Mouse (Mus musculus): Measurements from ENCODE around the gene Fcer2a. TPM values are rescaled to one million over a fixed set of nuclear protein-coding genes. Genes with fewer than 3 reads are reported as not detected.
A peak's percentile ranks its signal among the peaks of the same experiment; 100 is the strongest.

Fcer2a gene
- polyA plus RNA-seq, 1 experiment from 2014 or later: not detected

DNA sequence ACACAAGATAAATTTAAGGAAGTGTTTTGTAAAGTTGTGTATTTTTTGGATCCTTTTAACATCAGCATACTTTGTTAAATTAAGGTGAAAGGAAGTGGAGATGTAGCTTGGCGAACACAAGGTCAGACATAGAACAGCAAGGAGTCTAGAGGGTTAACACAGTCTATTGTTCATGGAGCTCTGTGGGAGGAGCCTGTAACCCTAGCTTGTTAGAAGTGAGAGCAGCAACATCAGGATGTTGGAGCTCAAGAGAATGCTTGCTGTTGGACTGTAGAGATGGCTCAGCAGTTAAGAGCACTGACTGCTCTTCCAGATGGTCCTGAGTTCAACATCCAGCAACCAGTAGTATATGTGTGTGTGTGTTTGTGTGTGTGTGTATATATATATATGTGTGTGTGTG lies 45.0 kb downstream of the Fcer2a start:
- 37% methylated on average over 1 of the region's 1 CpGs for WGBS
- no peak overlapping the region for H3K4me3 ChIP-seq (ENCODE audit: low read depth, low read length)
- H3K4me2 ChIP-seq (replicated peaks; ENCODE audit: low read depth, low read length): no peak overlapping the region
- H3K27me3 ChIP-seq (ENCODE audit: control insufficient read depth, insufficient read depth, low read length): no peaks in the 10 kb centered on the region
- no peak overlapping the region for H3K27ac ChIP-seq (ENCODE audit: low read length)
- H3K4me1 ChIP-seq (ENCODE audit: control insufficient read depth, insufficient read depth, low read length): no peaks in the 10 kb centered on the region
- ATAC-seq (ENCODE audit: insufficient number of reproducible peaks, insufficient read depth, low FRiP score, low read depth): no peak
- H3K9ac ChIP-seq (replicated peaks; ENCODE audit: low read depth, low read length): no peak overlapping the region
- no peaks in the 10 kb centered on the region for H3K9me3 ChIP-seq (ENCODE audit: control insufficient read depth, low read depth, low read length)
- no peaks in the 10 kb centered on the region for H3K36me3 ChIP-seq (ENCODE audit: control insufficient read depth, insufficient read depth, low read length)

DNA sequence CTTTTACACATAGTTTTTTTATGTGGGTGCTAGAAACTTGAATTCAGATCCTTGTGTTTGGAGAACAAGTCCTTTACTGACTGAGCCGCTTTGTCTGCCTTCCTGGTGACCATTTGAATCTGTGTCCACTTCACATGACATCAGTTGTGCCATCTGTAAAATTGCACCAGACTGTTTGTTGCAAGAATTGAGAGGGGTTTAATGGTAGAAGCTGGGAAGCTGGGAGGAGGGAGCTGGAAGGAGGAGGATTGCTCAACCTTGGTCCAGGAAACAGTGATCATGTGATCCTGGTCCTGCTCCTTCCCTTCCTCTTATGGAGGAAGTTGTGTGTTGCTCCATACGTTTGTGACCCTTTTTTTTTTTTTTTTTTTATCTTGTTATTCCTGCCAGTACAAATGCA lies 45.7 kb downstream of the Fcer2a start:
- Histone ChIP-seq H3K4me3 (ENCODE audit: low read depth, low read length) (no peak overlapping the region), H3K9ac (replicated peaks; ENCODE audit: low read depth, low read length) (no peak overlapping the region), H3K4me1 (ENCODE audit: control insufficient read depth, insufficient read depth, low read length) (no peaks in the 10 kb centered on the region), H3K36me3 (ENCODE audit: control insufficient read depth, insufficient read depth, low read length) (no peaks in the 10 kb centered on the region), H3K27me3 (ENCODE audit: control insufficient read depth, insufficient read depth, low read length) (no peaks in the 10 kb centered on the region), H3K4me2 (replicated peaks; ENCODE audit: low read depth, low read length) (no peak overlapping the region), H3K27ac (ENCODE audit: low read length) (no peak overlapping the region), H3K9me3 (ENCODE audit: control insufficient read depth, low read depth, low read length) (no peaks in the 10 kb centered on the region)
- ATAC-seq (ENCODE audit: insufficient number of reproducible peaks, insufficient read depth, low FRiP score, low read depth): no peak
- 81% methylated on average over 2 of the region's 2 CpGs for WGBS

- no peaks in the 10 kb centered on the region for H3K36me3 ChIP-seq (ENCODE audit: control insufficient read depth, insufficient read depth, low read length)
- H3K4me2 ChIP-seq (replicated peaks; ENCODE audit: low read depth, low read length): no peak overlapping the region
- H3K4me3 ChIP-seq (ENCODE audit: low read depth, low read length): no peak overlapping the region
- no peak overlapping the region for H3K27ac ChIP-seq (ENCODE audit: low read length)
- H3K4me1 ChIP-seq (ENCODE audit: control insufficient read depth, insufficient read depth, low read length): no peaks in the 10 kb centered on the region
- no peak for ATAC-seq (ENCODE audit: insufficient number of reproducible peaks, insufficient read depth, low FRiP score, low read depth)
- no peaks in the 10 kb centered on the region for H3K27me3 ChIP-seq (ENCODE audit: control insufficient read depth, insufficient read depth, low read length)
- no peak overlapping the region for H3K9ac ChIP-seq (replicated peaks; ENCODE audit: low read depth, low read length)
- no peaks in the 10 kb centered on the region for H3K9me3 ChIP-seq (ENCODE audit: control insufficient read depth, low read depth, low read length)
- 68% methylated on average over 4 of the region's 4 CpGs for WGBS
Observed at GRCm38 (mm10) chr8:3647561-3647960, 46.4 kb downstream of the Fcer2a start.

DNA sequence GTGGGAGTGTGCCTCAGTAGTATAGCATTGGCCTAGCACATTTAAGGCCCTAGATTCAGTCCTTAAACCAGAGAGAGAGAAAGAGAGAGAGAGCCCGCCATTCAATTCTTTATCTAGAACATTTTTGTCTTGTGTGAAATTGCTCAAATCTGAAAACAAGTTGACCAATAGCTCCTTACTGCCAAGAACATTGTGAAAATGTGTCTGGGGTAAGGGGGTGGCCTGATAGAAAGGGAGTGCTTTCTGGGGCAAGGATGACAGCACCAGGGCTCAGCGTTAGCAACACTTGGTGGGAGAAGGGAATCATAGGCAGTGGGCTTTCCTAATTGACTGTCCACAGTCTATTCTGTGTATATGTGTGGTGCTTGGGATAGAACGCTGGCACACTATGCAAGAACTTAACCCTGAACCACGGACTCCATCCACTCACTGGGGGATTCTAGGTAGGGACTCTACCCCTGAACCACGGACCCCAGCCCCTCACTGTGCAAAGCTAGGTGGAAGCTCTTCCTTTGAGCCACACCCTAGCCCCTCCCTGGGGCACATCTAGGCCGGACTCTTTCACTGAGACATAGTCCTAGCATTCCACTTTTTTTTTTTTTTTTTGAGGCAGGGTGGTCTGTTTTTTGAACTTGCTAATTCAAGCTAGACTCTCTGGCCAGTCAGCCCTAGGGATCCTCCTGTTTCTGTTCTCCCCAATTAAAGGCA lies 47.0 kb downstream of the Fcer2a start:
- H3K9me3 ChIP-seq (ENCODE audit: control insufficient read depth, low read depth, low read length): no peaks in the 10 kb centered on the region
- H3K9ac ChIP-seq (replicated peaks; ENCODE audit: low read depth, low read length): no peak overlapping the region
- H3K4me2 ChIP-seq (replicated peaks; ENCODE audit: low read depth, low read length): no peak overlapping the region
- H3K36me3 ChIP-seq (ENCODE audit: control insufficient read depth, insufficient read depth, low read length): no peaks in the 10 kb centered on the region
- ATAC-seq (ENCODE audit: insufficient number of reproducible peaks, insufficient read depth, low FRiP score, low read depth): no peak
- H3K27me3 ChIP-seq (ENCODE audit: control insufficient read depth, insufficient read depth, low read length): no peaks in the 10 kb centered on the region
- H3K27ac ChIP-seq (ENCODE audit: low read length): no peak overlapping the region
- 78% methylated on average over 6 of the region's 6 CpGs for WGBS
- H3K4me1 ChIP-seq (ENCODE audit: control insufficient read depth, insufficient read depth, low read length): no peaks in the 10 kb centered on the region
- no peak overlapping the region for H3K4me3 ChIP-seq (ENCODE audit: low read depth, low read length)

DNA sequence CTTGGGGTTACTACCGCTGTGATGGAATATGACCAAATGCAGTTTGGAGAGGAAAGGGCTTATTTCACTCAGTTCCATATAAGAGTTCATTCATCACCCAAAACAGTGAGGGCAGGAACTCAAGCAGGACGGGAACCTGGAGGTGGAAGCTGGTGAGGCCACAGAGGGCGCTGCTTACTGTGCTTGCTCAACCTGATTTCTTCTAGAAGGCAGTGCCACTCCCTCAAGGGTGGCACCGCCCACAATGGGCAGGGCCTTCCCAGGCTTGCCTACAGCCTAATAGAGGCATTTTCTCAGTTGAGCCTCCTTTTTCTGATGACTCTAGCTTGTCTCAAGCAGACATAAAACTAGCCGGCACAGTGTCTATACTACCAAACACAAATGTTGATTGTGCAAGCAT lies 48.2 kb downstream of the Fcer2a start:
- H3K9ac ChIP-seq (replicated peaks; ENCODE audit: low read depth, low read length): no peak overlapping the region
- no peaks in the 10 kb centered on the region for H3K27me3 ChIP-seq (ENCODE audit: control insufficient read depth, insufficient read depth, low read length)
- no peaks in the 10 kb centered on the region for H3K9me3 ChIP-seq (ENCODE audit: control insufficient read depth, low read depth, low read length)
- no peaks in the 10 kb centered on the region; the same call in 1 of the 2 replicates for H3K36me3 ChIP-seq (ENCODE audit: control insufficient read depth, insufficient read depth, low read length)
- no peak overlapping the region for H3K27ac ChIP-seq (ENCODE audit: low read length)
- ATAC-seq (ENCODE audit: insufficient number of reproducible peaks, insufficient read depth, low FRiP score, low read depth): 0 out of 2 replicates have a peak, but pooled peaks have one; percentile 39
- 23% methylated on average over 5 of the region's 5 CpGs for WGBS
- H3K4me1 ChIP-seq (ENCODE audit: control insufficient read depth, insufficient read depth, low read length): no peaks in the 10 kb centered on the region
- H3K4me2 ChIP-seq (replicated peaks; ENCODE audit: low read depth, low read length): no peak overlapping the region
- no peak overlapping the region for H3K4me3 ChIP-seq (ENCODE audit: low read depth, low read length)

Other genes with a start within 250 kb of the Fcer2a start
- 3.9 and 6.2 TPM in 2 replicates for gene Pex11g, start 226.5 kb downstream of the Fcer2a start, polyA plus RNA-seq (2014; fragmentation: Nextera tagmentation; extraction: Ambion mirVana)
- not detected in 2 replicates for gene Tex45, start 223.3 kb downstream of the Fcer2a start, polyA plus RNA-seq (2014; fragmentation: Nextera tagmentation; extraction: Ambion mirVana)
- gene Zfp358, start 201.0 kb downstream of the Fcer2a start, polyA plus RNA-seq (2014; fragmentation: Nextera tagmentation; extraction: Ambion mirVana): 29.6 and 32.3 TPM in 2 replicates
- 34.3 and 39.0 TPM in 2 replicates for gene Mcoln1, start 193.7 kb downstream of the Fcer2a start, polyA plus RNA-seq (2014; fragmentation: Nextera tagmentation; extraction: Ambion mirVana)
- gene Pnpla6, start 178.8 kb downstream of the Fcer2a start, polyA plus RNA-seq (2014; fragmentation: Nextera tagmentation; extraction: Ambion mirVana): 24.6 and 27.2 TPM in 2 replicates
- 1.2 and 1.6 TPM in 2 replicates for gene C330021F23Rik, start 126.2 kb downstream of the Fcer2a start, polyA plus RNA-seq (2014; fragmentation: Nextera tagmentation; extraction: Ambion mirVana)
- gene Camsap3, start 106.9 kb downstream of the Fcer2a start, polyA plus RNA-seq (2014; fragmentation: Nextera tagmentation; extraction: Ambion mirVana): 14.9 and 15.3 TPM in 2 replicates
- gene Xab2, start 72.9 kb downstream of the Fcer2a start, polyA plus RNA-seq (2014; fragmentation: Nextera tagmentation; extraction: Ambion mirVana): 49.7 and 53.9 TPM in 2 replicates
- gene Pet100, start 72.6 kb downstream of the Fcer2a start, polyA plus RNA-seq (2014; fragmentation: Nextera tagmentation; extraction: Ambion mirVana): 92.0 and 106 TPM in 2 replicates
- gene Pcp2, start 68.6 kb downstream of the Fcer2a start, polyA plus RNA-seq (2014; fragmentation: Nextera tagmentation; extraction: Ambion mirVana): 0.56 TPM in 1 of 2 replicates, not detected in the other
- 92.1 and 103 TPM in 2 replicates for gene Stxbp2, start 63.2 kb downstream of the Fcer2a start, polyA plus RNA-seq (2014; fragmentation: Nextera tagmentation; extraction: Ambion mirVana)
- gene Retn, start 38.4 kb downstream of the Fcer2a start, polyA plus RNA-seq (2014; fragmentation: Nextera tagmentation; extraction: Ambion mirVana): 0.31 TPM in 1 of 2 replicates, not detected in the other
- 0.27 and 0.62 TPM in 2 replicates for gene Mcemp1, start 28.4 kb downstream of the Fcer2a start, polyA plus RNA-seq (2014; fragmentation: Nextera tagmentation; extraction: Ambion mirVana)
- gene Fcor, start 21.8 kb downstream of the Fcer2a start, polyA plus RNA-seq (2014; fragmentation: Nextera tagmentation; extraction: Ambion mirVana): 15.2 and 19.4 TPM in 2 replicates
- gene Trappc5, start 17.9 kb downstream of the Fcer2a start, polyA plus RNA-seq (2014; fragmentation: Nextera tagmentation; extraction: Ambion mirVana): 27.5 and 30.6 TPM in 2 replicates
- gene Clec4g, start 26.5 kb upstream of the Fcer2a start, polyA plus RNA-seq (2014; fragmentation: Nextera tagmentation; extraction: Ambion mirVana): not detected in 2 replicates
- gene Cd209a, start 54.8 kb upstream of the Fcer2a start, polyA plus RNA-seq (2014; fragmentation: Nextera tagmentation; extraction: Ambion mirVana): not detected in 2 replicates
- not detected in 2 replicates for gene Cd209e, start 160.1 kb upstream of the Fcer2a start, polyA plus RNA-seq (2014; fragmentation: Nextera tagmentation; extraction: Ambion mirVana)
- gene Cd209d, start 184.4 kb upstream of the Fcer2a start, polyA plus RNA-seq (2014; fragmentation: Nextera tagmentation; extraction: Ambion mirVana): not detected in 2 replicates
- gene Cd209b, start 232.7 kb upstream of the Fcer2a start, polyA plus RNA-seq (2014; fragmentation: Nextera tagmentation; extraction: Ambion mirVana): not detected in 2 replicates